Mouse (Mus musculus) macrophage (primary cell): ENCODE results near the gene Csad. TPM values are rescaled to one million over a fixed set of nuclear protein-coding genes. Genes with fewer than 3 reads are reported as not detected.
A peak's percentile ranks its signal among the peaks of the same experiment; 100 is the strongest.

Experiments
- H3K27ac ChIP-seq: fragments of 350-480 bp; formaldehyde crosslinking; 2 replicates; pipeline ENCODE4 v1.9.0; 2021
- H3K36me3 ChIP-seq: fragments of 350-480 bp; formaldehyde crosslinking; 2 replicates; pipeline ENCODE4 v1.9.0; 2021; ENCODE audit errors: inconsistent target
- H3K4me3 ChIP-seq: fragments of 350-480 bp; formaldehyde crosslinking; 2 replicates; pipeline ENCODE4 v1.9.0; 2021; ENCODE audit errors: inconsistent target
- H3K79me2 ChIP-seq: fragments of 350-480 bp; formaldehyde crosslinking; 2 replicates; pipeline ENCODE4 v1.9.0; 2021; ENCODE audit errors: inconsistent target
- WGBS: methylation state at CpG from one replicate; pipeline ENCODE4 v1.1.7; 2026; ENCODE audit warnings: inconsistent platforms; ENCODE audit not compliant: missing documents; 5-methylcytosine and 5-hydroxymethylcytosine counted together
- polyA plus RNA-seq: library from polyadenylated mRNA; stranded (reverse); fragments of 250-400 nt; gene quantifications from 3 replicates; pipeline ENCODE4 v1.2.4, GENCODE M21; 2018; ENCODE audit warnings: inconsistent platforms

The Csad gene
- polyA plus RNA-seq, 1 experiment from 2014 or later = 10.6 TPM

DNA sequence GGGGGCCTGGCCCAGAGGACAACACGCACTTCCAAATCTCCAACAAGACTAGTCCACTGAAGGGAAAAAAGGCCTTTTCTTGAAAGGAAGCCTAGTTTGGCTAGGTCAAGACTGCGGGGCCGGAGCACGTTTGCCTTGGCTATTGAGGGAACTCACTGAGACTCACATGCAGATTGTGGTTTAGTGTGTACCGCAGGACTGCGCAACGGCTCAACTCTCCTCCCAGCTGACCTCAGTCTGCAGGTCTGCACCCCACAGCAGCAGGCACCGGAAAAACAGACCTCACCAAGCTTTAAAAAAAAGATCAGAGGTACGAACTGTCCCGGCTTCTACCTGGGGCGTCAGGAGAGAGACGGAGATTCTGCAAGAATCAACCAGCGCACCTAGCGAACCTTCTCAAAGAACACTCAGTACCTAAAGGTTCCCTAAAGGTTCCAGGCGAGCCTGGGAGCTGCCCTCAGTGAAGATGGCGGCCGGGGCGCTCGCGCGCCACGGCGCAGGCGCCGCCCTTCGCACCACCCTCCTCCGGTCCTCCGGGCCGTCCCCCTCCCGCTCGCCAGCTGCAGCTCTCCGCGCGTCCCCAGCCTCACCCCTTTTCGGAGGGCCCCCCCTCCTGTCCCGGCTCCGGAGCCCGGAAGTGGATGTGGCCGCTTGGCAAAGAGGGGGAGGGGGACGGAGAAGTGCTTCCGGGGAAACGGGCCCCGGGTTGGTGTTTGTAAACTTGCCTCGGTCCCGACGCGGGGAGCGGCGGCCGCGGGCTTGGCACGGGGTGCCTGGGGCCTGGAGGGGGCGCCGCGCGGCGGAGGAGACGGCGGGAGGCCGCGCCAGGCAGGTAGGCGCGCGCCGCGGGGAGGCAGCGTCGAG is 1.3 kb downstream of the Csad start, which contains the start of gene Zfp740:
Zfp740 (plus strand) TSS at position 279 of the 864 bp plus-strand sequence.
- 2% methylated on average over 47 of the region's 68 CpGs for WGBS
- Histone ChIP-seq H3K4me3 (peak within 1 kb of the TSS; percentile 47), H3K79me2 (peaks cover 25% of the 10 kb centered on the region), H3K27ac (peak within 1 kb of the TSS; percentile 80), H3K36me3 (peaks cover 11% of the 10 kb centered on the region; the same call in 1 of the 2 replicates)

DNA sequence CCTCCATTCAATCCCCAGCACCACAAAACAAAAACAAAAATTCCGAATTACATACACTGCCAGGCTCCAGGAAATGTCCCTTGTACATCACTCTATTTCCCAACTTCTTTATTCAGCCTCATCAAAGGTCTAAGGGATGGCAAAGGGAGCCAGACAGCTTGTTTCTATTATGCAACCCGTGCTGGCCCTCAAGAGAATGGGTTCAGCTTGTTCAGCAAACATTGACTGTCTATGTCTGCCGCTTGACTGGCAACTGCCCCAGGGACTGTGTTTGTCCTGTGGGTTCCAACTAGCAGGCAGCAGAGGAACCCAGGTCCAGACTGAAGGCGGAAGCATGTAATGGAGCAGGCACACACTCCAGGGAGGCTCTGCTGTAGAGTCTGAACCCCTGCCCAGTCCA is 5.7 kb downstream of the Csad start:
- no peaks in the 10 kb centered on the region for H3K36me3 ChIP-seq
- H3K4me3 ChIP-seq = no peak overlapping the region
- H3K27ac ChIP-seq = no peak overlapping the region
- WGBS = 80% methylated on average over 4 of the region's 4 CpGs
- no peaks in the 10 kb centered on the region for H3K79me2 ChIP-seq

DNA sequence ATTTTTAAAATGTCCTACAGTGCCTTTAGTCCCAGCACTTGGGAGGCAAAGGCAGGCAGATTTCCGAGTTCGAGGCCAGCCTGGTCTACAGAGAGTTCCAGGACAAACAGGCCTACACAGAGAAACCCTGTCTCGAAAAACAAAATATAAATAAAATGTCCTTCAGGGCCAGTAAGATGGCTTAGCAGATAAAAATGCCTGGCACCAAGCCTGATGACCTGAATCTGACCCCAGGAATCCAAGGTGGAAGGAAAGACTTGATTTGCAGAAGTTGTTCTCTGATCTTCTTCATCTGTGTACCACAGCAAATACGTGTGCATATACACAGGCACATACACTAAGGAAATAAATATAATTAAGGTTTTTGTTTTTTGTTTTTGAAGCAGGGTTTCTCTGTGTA is 9.2 kb downstream of the Csad start:
- no peak overlapping the region for H3K4me3 ChIP-seq
- H3K27ac ChIP-seq = no peak overlapping the region
- no peaks in the 10 kb centered on the region for H3K36me3 ChIP-seq
- WGBS = 85% methylated on average over 4 of the region's 4 CpGs
- H3K79me2 ChIP-seq = no peaks in the 10 kb centered on the region

DNA sequence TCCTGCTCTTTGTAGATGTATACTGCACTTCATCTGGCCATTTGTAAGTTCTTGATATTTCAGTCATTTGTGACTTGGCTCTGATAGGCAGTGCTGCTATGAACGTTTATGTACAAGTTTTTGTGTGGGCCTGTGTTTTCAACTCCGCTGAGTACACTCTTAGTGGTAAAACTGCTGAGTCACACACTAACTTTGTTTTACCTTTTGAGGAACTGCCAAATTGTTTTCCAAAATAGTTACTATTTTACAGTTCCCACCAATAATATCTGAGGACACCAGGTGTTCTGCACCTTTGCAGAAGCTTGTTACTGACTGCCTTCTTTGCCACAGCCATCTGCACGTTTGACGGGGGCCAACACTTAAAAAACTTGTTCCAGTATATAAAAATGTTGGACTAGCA is 10.1 kb downstream of the Csad start:
- no peak overlapping the region for H3K4me3 ChIP-seq
- no peaks in the 10 kb centered on the region for H3K36me3 ChIP-seq
- no peaks in the 10 kb centered on the region for H3K79me2 ChIP-seq
- WGBS = 51% methylated on average over 4 of the region's 4 CpGs
- no peak overlapping the region for H3K27ac ChIP-seq

DNA sequence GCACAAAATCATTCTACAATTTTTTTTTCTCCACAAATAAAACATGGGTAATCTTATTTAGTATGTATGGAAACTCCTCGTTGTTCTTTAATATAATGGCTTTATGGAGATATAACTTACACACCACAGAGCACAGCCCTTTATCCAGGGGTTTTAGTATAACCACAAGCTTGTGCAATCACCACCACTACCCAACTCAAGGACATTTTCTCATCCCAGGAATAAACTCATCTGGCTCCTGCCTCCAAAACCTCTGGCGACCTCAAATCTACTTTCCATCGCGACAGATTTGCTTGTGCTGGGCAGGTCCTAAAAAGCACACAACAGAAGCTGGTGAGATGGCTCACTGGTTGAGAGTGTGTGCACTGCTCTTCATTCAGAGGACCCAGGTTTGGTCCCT is 10.9 kb downstream of the Csad start:
- no peaks in the 10 kb centered on the region for H3K36me3 ChIP-seq
- no peaks in the 10 kb centered on the region for H3K79me2 ChIP-seq
- H3K4me3 ChIP-seq = no peak overlapping the region
- H3K27ac ChIP-seq = no peak overlapping the region
- WGBS = 73% methylated on average over 4 of the region's 4 CpGs

DNA sequence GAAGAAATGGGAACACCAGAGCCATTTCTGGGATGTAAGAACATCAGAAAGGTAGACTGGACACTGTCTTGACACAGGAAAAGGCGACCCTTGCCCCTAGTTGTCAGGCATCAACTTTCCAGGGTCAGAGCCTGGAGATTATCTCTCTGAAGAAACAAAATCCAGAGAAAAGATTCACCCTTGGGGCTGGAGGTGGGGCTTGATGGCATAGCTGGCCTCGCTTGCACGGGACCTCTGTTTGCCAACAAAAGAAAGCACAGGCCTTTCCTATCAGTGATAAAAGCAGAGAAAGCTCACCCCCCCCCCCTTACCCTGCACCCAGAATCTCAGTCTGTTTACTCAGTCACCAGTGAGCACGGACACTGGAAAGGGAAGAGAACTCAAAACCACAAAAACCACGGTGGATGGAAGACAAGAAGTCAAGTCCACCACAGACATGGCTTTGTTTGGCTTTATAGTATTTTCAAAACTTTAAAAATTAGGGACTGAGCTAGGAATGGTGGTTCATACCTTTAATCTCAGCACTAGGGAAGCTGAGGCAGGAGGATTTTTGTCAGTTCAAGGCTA is 11.6 kb downstream of the Csad start:
- Histone ChIP-seq H3K79me2 (no peaks in the 10 kb centered on the region), H3K36me3 (no peaks in the 10 kb centered on the region), H3K27ac (peak overlapping the region; percentile 63), H3K4me3 (no peak overlapping the region)
- 14% methylated on average over 5 of the region's 5 CpGs for WGBS

DNA sequence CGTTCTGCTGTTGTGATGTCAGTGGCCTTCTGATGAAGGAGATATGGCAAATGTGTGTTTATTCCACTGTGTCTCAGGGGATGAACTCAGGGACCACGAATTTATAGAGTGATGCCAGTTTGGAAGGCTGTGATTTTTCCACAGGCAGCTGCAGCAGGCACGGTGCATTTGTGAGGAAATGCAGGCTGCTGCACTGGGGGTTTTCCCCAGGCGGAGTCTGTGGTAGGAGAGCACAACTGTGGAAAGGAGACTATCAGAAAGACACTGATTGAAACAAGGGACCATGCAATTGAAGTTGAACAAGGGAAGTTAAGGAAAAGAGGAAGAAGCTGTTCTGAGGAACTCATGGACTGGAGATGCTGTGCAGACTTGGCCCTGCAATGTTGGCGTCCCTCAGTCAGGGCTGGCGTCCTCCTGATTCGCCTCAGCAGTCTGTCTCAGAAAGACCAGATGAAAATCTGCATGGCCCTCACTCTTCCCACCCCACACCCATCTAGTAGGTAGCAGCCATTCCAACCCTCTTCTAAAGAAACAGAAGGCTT is 12.2 kb downstream of the Csad start:
- Histone ChIP-seq H3K36me3 (no peaks in the 10 kb centered on the region), H3K27ac (peak overlapping the region; percentile 63), H3K4me3 (no peak overlapping the region), H3K79me2 (no peaks in the 10 kb centered on the region)
- 24% methylated on average over 7 of the region's 7 CpGs for WGBS

DNA sequence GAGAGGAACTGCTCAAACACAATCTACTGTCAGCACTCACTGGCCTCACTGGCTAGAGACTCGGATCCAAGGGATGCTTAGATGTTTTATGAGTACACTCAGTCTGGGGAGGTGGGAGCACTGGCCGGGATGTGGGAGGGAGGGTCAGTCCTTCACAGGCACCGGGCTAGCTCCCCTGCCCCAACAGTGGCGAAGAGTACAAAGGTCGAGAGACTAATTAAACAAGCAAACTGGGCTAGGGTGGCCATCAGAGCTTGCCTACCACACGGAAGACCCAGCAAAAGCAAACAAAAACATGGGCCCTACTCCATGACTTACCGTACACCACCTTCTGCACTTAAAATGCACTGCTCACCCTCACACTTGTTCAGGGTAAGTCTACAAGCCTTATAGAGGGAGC is 12.8 kb downstream of the Csad start:
- Histone ChIP-seq H3K79me2 (no peaks in the 10 kb centered on the region), H3K36me3 (no peaks in the 10 kb centered on the region), H3K4me3 (no peak overlapping the region), H3K27ac (no peak overlapping the region)
- 99% methylated on average over 7 of the region's 7 CpGs for WGBS

DNA sequence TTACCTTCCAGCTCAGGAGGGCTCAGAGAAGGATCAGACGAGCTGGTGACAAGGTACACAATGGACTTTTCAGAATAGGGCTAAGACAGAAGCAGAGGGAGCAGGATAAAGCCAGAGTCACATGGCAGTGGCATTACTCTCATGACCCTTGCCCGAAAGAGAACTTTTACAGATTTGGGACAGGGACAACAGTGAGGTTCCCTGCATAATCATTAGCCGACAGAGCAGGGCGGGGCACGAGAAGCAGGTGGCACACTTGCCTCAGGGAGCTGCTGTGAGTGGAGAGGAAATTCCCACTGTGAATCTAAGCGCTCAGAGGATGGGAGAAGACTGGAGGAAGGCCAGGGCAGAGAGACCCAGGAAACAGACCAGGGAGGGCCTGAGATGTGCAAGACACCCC is 15.6 kb downstream of the Csad start:
- H3K4me3 ChIP-seq = no peak overlapping the region
- H3K79me2 ChIP-seq = no peaks in the 10 kb centered on the region
- WGBS = 92% methylated on average over 6 of the region's 6 CpGs
- no peaks in the 10 kb centered on the region for H3K36me3 ChIP-seq
- no peak overlapping the region for H3K27ac ChIP-seq

DNA sequence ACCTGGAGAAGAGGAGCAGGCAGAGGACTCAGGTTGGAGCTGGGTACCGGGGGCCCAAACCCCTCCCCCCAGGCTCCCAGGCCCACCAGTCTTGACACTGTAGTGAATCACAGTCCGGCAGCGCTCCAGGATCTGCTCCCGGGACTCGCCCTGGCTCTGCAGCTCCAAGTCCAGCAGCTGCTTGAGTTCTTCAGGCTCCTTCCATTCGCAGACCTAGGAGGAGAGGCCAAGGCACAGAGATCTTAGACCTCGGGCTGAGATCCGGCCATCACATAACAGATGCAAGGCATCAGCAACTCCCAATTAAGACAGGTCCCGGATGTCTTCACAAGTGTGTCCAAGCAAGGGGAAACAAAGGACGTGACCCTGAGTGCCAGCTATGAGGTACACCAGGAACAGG is 16.4 kb downstream of the Csad start:
- H3K36me3 ChIP-seq = no peaks in the 10 kb centered on the region
- H3K79me2 ChIP-seq = no peaks in the 10 kb centered on the region
- no peak overlapping the region for H3K27ac ChIP-seq
- 97% methylated on average over 10 of the region's 10 CpGs for WGBS
- H3K4me3 ChIP-seq = no peak overlapping the region

DNA sequence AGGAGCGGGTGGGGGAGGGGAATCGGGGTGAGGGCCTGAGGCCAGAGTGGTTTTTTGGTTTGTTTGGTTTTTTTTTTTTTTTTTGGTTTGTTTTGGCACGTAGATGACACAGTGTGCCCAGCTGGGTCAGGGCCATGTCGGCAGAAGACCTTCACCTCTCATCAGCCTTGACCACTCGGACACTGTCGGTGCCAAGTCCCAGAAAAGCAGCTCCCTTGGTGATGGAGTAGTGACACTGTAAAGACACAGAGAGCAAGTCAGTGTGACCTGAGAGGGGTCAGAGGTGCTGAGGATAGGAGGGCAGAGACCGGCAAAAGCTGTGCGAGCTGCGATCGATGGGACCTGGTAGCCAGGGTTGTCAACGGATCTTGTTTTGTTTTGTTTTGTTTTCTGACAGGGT is 18.3 kb downstream of the Csad start:
- H3K4me3 ChIP-seq = no peak overlapping the region
- no peak overlapping the region for H3K27ac ChIP-seq
- no peaks in the 10 kb centered on the region for H3K36me3 ChIP-seq
- WGBS = 92% methylated on average over 9 of the region's 11 CpGs
- H3K79me2 ChIP-seq = no peaks in the 10 kb centered on the region

DNA sequence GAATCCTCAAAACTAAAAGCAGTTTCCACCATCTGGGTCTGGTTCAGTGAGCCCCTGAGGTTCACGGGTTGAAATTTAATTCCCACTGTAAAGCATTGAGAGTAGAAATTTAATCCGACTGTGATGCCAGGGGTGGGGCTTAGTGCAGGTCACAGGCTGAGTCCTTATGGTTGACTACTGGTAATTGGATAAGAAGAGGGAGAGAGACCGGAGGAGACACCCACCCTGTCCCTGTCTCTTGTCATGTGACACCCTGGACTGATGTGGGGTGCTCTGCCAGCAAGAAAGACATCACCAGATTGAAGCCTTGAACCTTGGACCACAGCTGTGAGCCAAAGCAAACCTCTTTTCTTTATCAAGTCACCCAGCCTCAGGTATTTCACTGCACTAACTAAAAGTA is 21.4 kb downstream of the Csad start:
- Histone ChIP-seq H3K79me2 (no peaks in the 10 kb centered on the region), H3K36me3 (no peaks in the 10 kb centered on the region), H3K27ac (no peak overlapping the region), H3K4me3 (no peak overlapping the region)
- WGBS = 100% methylated on average over 3 of the region's 3 CpGs

DNA sequence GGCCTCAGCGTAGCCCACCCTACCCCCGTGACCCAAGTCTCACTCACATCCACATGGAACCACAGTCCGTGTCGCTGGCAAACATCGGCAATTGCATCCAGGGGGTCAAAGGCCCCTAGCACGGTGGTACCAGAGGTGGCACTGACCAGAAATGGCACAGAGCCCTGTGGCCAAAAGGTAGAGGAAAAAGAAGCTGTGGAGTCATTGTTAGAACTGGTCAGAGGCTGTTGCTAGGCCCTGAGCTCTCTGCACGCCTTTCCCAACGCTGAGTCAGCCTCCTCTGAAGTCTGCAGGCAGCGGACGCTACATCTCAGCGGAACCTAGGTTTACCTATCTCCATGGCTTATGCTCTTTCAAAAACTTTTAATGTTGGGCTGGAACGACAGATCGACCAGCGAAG is 24.6 kb downstream of the Csad start:
- Histone ChIP-seq H3K36me3 (no peaks in the 10 kb centered on the region), H3K4me3 (no peak overlapping the region), H3K79me2 (no peaks in the 10 kb centered on the region), H3K27ac (no peak overlapping the region)
- WGBS = 97% methylated on average over 11 of the region's 14 CpGs

DNA sequence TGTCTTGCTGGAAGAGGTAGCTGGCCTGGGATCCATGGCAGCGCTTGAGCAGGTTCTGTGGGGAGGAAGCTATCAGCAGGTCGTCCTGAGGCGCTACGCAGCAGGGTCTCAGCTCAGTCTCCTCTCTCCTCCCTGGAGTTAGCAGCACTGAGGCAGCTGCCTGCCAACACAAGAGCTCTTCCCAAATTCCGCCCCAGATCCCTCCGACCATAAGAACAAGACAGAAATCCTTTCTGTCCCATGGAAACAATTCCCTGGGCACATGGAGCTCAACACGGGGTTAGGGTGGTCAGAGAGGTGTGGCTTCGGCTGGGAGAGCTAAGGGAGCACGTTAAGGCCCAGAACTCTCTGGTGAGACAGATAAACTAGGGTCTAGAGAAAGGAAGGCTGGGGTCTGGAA is 25.4 kb downstream of the Csad start:
- no peaks in the 10 kb centered on the region for H3K36me3 ChIP-seq

DNA sequence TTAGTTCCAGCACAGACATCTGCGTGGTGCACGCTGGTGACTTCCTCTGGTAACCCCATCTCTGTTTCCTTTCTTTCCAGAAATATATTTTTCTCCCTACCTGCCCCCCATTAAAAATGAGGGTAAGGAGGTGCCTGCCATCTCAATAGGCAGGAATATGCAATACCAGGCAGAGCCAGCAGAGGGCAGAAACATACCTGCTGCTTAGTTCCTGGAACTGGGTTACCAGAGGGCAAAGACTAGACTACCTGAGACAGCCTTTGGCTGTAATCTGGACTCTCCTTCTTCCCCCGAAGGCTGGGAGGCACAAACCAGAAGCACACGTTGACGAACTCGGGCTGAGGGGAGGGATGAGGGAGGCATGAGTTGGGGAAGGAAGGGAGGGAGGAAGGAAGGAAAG is 26.2 kb downstream of the Csad start:
- 14% methylated on average over 6 of the region's 6 CpGs for WGBS
- H3K4me3 ChIP-seq = no peak overlapping the region
- H3K27ac ChIP-seq = no peak overlapping the region
- no peaks in the 10 kb centered on the region for H3K79me2 ChIP-seq
- no peaks in the 10 kb centered on the region for H3K36me3 ChIP-seq

More for the DNA sequence above, 25.4 kb downstream of the Csad start:
- no peaks in the 10 kb centered on the region for H3K79me2 ChIP-seq
- no peak overlapping the region for H3K27ac ChIP-seq
- no peak overlapping the region for H3K4me3 ChIP-seq
- WGBS = 93% methylated on average over 9 of the region's 9 CpGs
